Mouse (Mus musculus) forebrain, embryonic 11.5 days (tissue): ENCODE data around the gene Lman2. TPM values are rescaled to one million over a fixed set of nuclear protein-coding genes. Genes with fewer than 3 reads are reported as not detected.

ENCODE experiments used
- ATAC-seq: fragments of 200-750 bp; cut with Nextera tagmentation; replicated peaks from 2 replicates; pipeline ENCODE4 v1.8.0; 2017; ENCODE audit warnings: moderate TSS enrichment; ENCODE audit not compliant: low FRiP score
- DNase-seq: peaks from one replicate; pipeline ENCODE4 v3.0.0-alpha.2; 2017; ENCODE audit warnings: low spot score
- H3K27ac ChIP-seq: fragments of 300-500 bp; sonication (generic); 2 replicates; pipeline ENCODE4 v1.5.1; 2014; ENCODE audit warnings: low read depth, low read length
- H3K27me3 ChIP-seq: fragments of 300-500 bp; sonication (generic); 2 replicates; pipeline ENCODE4 v1.6.1; 2014; ENCODE audit warnings: mild to moderate bottlenecking, low read length, mixed read lengths; ENCODE audit not compliant: control insufficient read depth, insufficient read depth
- H3K36me3 ChIP-seq: fragments of 300-500 bp; sonication (generic); 2 replicates; pipeline ENCODE4 v1.6.1; 2014; ENCODE audit warnings: mild to moderate bottlenecking, low read length, moderate library complexity, mixed read lengths; ENCODE audit not compliant: control insufficient read depth, insufficient read depth
- H3K4me1 ChIP-seq: fragments of 300-500 bp; sonication (generic); replicated peaks from 2 replicates; pipeline ENCODE4 v1.6.1; 2014; ENCODE audit warnings: low read length, mixed read lengths; ENCODE audit not compliant: control insufficient read depth, insufficient read depth
- H3K4me2 ChIP-seq: fragments of 300-500 bp; sonication (generic); 2 replicates; pipeline ENCODE4 v1.6.1; 2014; ENCODE audit warnings: low read depth, mild to moderate bottlenecking, low read length, moderate library complexity, mixed read lengths; ENCODE audit not compliant: severe bottlenecking
- H3K4me3 ChIP-seq: fragments of 300-500 bp; sonication (generic); 2 replicates; pipeline ENCODE4 v1.5.1; 2014; ENCODE audit warnings: low read depth, low read length
- H3K9ac ChIP-seq: fragments of 300-500 bp; sonication (generic); 2 replicates; pipeline ENCODE4 v1.6.1; 2014; ENCODE audit warnings: low read length
- H3K9me3 ChIP-seq: fragments of 300-500 bp; sonication (generic); 2 replicates; pipeline ENCODE4 v1.6.1; 2016; ENCODE audit warnings: low read length, mixed read lengths; ENCODE audit not compliant: control insufficient read depth
- WGBS: fragments of 180-500 bp; shearing (Covaris S2); extraction: QIAGEN DNeasy Blood & Tissue Kit; methylation state at CpG from one replicate; pipeline ENCODE4 v1.1.7; 2014; 5-methylcytosine and 5-hydroxymethylcytosine counted together
- polyA plus RNA-seq: library from polyadenylated mRNA; unstranded; fragments of >200 nt; fragmentation: Nextera tagmentation; extraction: Ambion mirVana; gene quantifications from 2 replicates; pipeline ENCODE4 v1.2.1, GENCODE M21; 2014

Lman2 gene
- polyA plus RNA-seq, 1 experiment from 2014 or later, result 94.2 TPM

GRCm38 (mm10) chr13:55375877-55376276 is 13.3 kb upstream of the Lman2 start:
- peaks cover 32% of the 10 kb centered on the region for H3K27me3 ChIP-seq
- WGBS, result 68% methylated on average over 2 of the region's 2 CpGs
- H3K4me1 ChIP-seq, result no peaks in the 10 kb centered on the region
- no peak for ATAC-seq
- H3K27ac ChIP-seq, result no peak overlapping the region
- no peaks in the 10 kb centered on the region for H3K36me3 ChIP-seq
- H3K4me2 ChIP-seq, result no peak overlapping the region
- no peak for DNase-seq
- no peaks in the 10 kb centered on the region for H3K9me3 ChIP-seq
- no peak overlapping the region for H3K9ac ChIP-seq
- H3K4me3 ChIP-seq, result no peak overlapping the region

- Histone ChIP-seq H3K4me3 (no peak overlapping the region), H3K27me3 (peaks cover 19% of the 10 kb centered on the region), H3K27ac (no peak overlapping the region), H3K4me2 (no peak overlapping the region), H3K9ac (no peak overlapping the region), H3K4me1 (no peaks in the 10 kb centered on the region), H3K9me3 (no peaks in the 10 kb centered on the region), H3K36me3 (no peaks in the 10 kb centered on the region)
- DNase-seq, result no peak
- 78% methylated on average over 6 of the region's 6 CpGs for WGBS
- ATAC-seq, result no peak
Observed at GRCm38 (mm10) chr13:55374206-55374924, 11.8 kb upstream of the Lman2 start.

- H3K27ac ChIP-seq, result no peak overlapping the region
- 71% methylated on average over 5 of the region's 5 CpGs for WGBS
Observed at GRCm38 (mm10) chr13:55371740-55372139, 9.2 kb upstream of the Lman2 start.

GRCm38 (mm10) chr13:55371007-55371681 is 8.6 kb upstream of the Lman2 start:
- 74% methylated on average over 8 of the region's 8 CpGs for WGBS
- H3K36me3 ChIP-seq, result no peaks in the 10 kb centered on the region

More at GRCm38 (mm10) chr13:55371740-55372139, 9.2 kb upstream of the Lman2 start:
- Histone ChIP-seq H3K9ac (no peak overlapping the region), H3K27me3 (no peaks in the 10 kb centered on the region), H3K4me1 (no peaks in the 10 kb centered on the region), H3K4me2 (no peak overlapping the region), H3K4me3 (no peak overlapping the region), H3K36me3 (no peaks in the 10 kb centered on the region), H3K9me3 (no peaks in the 10 kb centered on the region)
- DNase-seq (no peak), ATAC-seq (no peak)

GRCm38 (mm10) chr13:55370234-55370633 is 7.7 kb upstream of the Lman2 start:
- H3K4me3 ChIP-seq, result no peak overlapping the region
- WGBS, result 72% methylated on average over 3 of the region's 3 CpGs
- H3K27me3 ChIP-seq, result no peaks in the 10 kb centered on the region

More at GRCm38 (mm10) chr13:55371007-55371681, 8.6 kb upstream of the Lman2 start:
- no peak overlapping the region for H3K4me2 ChIP-seq
- DNase-seq (no peak), ATAC-seq (no peak)
- no peak overlapping the region for H3K27ac ChIP-seq
- no peaks in the 10 kb centered on the region for H3K9me3 ChIP-seq
- no peak overlapping the region for H3K4me3 ChIP-seq
- no peaks in the 10 kb centered on the region for H3K27me3 ChIP-seq
- no peaks in the 10 kb centered on the region for H3K4me1 ChIP-seq
- no peak overlapping the region for H3K9ac ChIP-seq

GRCm38 (mm10) chr13:55369531-55370114 is 7.0 kb upstream of the Lman2 start, which contains the start of gene Rgs14:
TSS of gene Rgs14 (plus strand) at chr13:55369732.
- Histone ChIP-seq H3K4me3 (no peak within 1 kb of the TSS), H3K9ac (no peak within 1 kb of the TSS), H3K27me3 (no peaks in the 10 kb centered on the region), H3K27ac (no peak within 1 kb of the TSS), H3K4me2 (no peak within 1 kb of the TSS), H3K4me1 (no peaks in the 10 kb centered on the region), H3K9me3 (no peaks in the 10 kb centered on the region), H3K36me3 (no peaks in the 10 kb centered on the region)
- WGBS, result 69% methylated on average over 13 of the region's 13 CpGs
- DNase-seq (no peak), ATAC-seq (no peak)

More at GRCm38 (mm10) chr13:55370234-55370633, 7.7 kb upstream of the Lman2 start:
- H3K9ac ChIP-seq, result no peak overlapping the region
- DNase-seq, result no peak
- H3K4me1 ChIP-seq, result no peaks in the 10 kb centered on the region
- H3K36me3 ChIP-seq, result no peaks in the 10 kb centered on the region
- no peaks in the 10 kb centered on the region for H3K9me3 ChIP-seq
- no peak overlapping the region for H3K4me2 ChIP-seq
- ATAC-seq, result no peak
- no peak overlapping the region for H3K27ac ChIP-seq

GRCm38 (mm10) chr13:55368401-55368800 is 5.8 kb upstream of the Lman2 start:
- no peaks in the 10 kb centered on the region for H3K4me1 ChIP-seq
- H3K4me2 ChIP-seq, result no peak overlapping the region
- no peaks in the 10 kb centered on the region for H3K9me3 ChIP-seq
- no peak overlapping the region for H3K9ac ChIP-seq
- no peaks in the 10 kb centered on the region for H3K27me3 ChIP-seq
- no peaks in the 10 kb centered on the region for H3K36me3 ChIP-seq
- H3K27ac ChIP-seq, result no peak overlapping the region
- H3K4me3 ChIP-seq, result no peak overlapping the region
- DNase-seq (no peak), ATAC-seq (no peak)
- WGBS, result 80% methylated on average over 7 of the region's 7 CpGs

- H3K4me1 ChIP-seq, result peaks cover 7% of the 10 kb centered on the region; the same call in 1 of the 2 replicates
- 2% methylated on average over 32 of the region's 32 CpGs for WGBS
- peak overlapping the region; percentile 76 for H3K4me2 ChIP-seq
- DNase-seq, result no peak
- no peaks in the 10 kb centered on the region for H3K9me3 ChIP-seq
- peak overlapping the region; percentile 90 for H3K9ac ChIP-seq
- H3K4me3 ChIP-seq, result peak overlapping the region; percentile 72
- ATAC-seq, result peak; percentile 56
- peak overlapping the region; percentile 97 for H3K27ac ChIP-seq
- H3K36me3 ChIP-seq, result no peaks in the 10 kb centered on the region
- H3K27me3 ChIP-seq, result no peaks in the 10 kb centered on the region
Observed at GRCm38 (mm10) chr13:55361974-55362452, 570 bp downstream of the Lman2 start.
